Mouse (Mus musculus): Measurements from ENCODE around the gene Tmem59. TPM values are rescaled to one million over a fixed set of nuclear protein-coding genes. Genes with fewer than 3 reads are reported as not detected.

Gene Tmem59
- polyA plus RNA-seq, 2 experiments: 51.3 to 129 TPM

DNA sequence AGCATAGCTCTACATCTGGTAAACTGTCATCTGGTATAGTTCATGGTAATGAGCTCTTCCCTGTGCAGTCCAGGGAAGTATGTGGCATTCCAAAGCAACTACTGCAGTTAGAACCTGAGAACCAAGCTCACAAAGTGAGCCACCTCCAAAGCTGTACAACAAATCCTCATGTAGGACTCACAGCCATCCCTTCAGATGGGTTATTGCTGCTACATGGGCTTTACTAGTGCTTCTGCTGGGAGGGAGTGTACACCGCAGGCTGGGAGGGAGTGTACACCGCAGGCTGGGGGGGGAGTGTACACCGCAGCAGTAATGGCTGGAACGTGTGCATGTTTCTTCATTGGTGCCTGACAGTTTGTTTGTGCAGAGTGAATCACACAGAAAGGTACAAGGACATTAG is 5.0 kb downstream of the Tmem59 start:
- Histone ChIP-seq H3K9me3 (ENCODE audit: control insufficient read depth, low read length) (no peaks in the 10 kb centered on the region), H3K9ac (replicated peaks) (no peak overlapping the region), H3K36me3 (replicated peaks; ENCODE audit: control insufficient read depth, insufficient read depth, low read depth) (peaks cover 21% of the 10 kb centered on the region), H3K4me3 (ENCODE audit: insufficient read depth in 1 of 2, low read depth in 2 of 2, low read length in 2 of 2) (no peak overlapping the region), H3K27me3 (ENCODE audit: control insufficient read depth, insufficient read depth, low read length) (no peaks in the 10 kb centered on the region), H3K4me2 (ENCODE audit: low read depth) (peak overlapping the region; percentile 23; the same call in 1 of the 2 replicates), H3K4me1 (replicated peaks; ENCODE audit: control insufficient read depth in 2 of 2, insufficient read depth in 2 of 2, low read length in 1 of 2) (peaks cover 25 to 28% of the 10 kb centered on the region in 2 experiments), H3K27ac (peak overlapping the region; percentile 26)
- TF ChIP-seq EP300 (IDR thresholded peaks at IDR 0.05; ENCODE audit: low read depth): no peak
- DNase-seq (ENCODE audit: low read depth in 3 of 3, low spot score in 3 of 3): no peak
- no peak for ATAC-seq (ENCODE audit: insufficient read depth)
- 51% methylated on average over 4 of the region's 4 CpGs for WGBS (ENCODE audit: insufficient replicate concordance)

DNA sequence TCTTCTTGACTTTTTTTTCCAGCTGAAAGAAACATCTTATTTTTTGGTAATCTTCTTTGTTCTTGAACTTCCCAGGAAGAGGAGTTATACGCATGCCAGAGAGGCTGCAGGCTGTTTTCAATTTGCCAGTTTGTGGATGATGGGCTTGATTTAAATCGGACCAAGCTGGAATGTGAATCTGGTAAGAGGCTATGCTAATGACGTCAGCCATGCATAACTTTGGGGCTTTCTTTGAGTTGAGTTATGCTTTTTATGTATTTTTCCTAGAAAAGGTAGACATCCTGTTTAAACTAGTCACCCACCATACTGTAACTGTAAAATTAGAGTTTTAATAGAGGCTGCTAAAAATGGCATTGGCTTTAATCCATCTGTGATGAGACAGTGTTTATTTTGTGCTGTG is 7.5 kb downstream of the Tmem59 start:
- no peak overlapping the region for H3K4me3 ChIP-seq (ENCODE audit: insufficient read depth in 1 of 2, low read depth in 2 of 2, low read length in 2 of 2)
- no peaks in the 10 kb centered on the region for H3K9me3 ChIP-seq (ENCODE audit: control insufficient read depth, low read length)
- DNase-seq (ENCODE audit: low read depth in 3 of 3, low spot score in 3 of 3) (no peak), ATAC-seq (ENCODE audit: insufficient read depth) (no peak)
- no peaks in the 10 kb centered on the region for H3K27me3 ChIP-seq (ENCODE audit: control insufficient read depth, insufficient read depth, low read length)
- peaks cover 19 to 21% of the 10 kb centered on the region in 2 experiments for H3K4me1 ChIP-seq (replicated peaks; ENCODE audit: control insufficient read depth in 2 of 2, insufficient read depth in 2 of 2, low read length in 1 of 2)
- no peak overlapping the region for H3K27ac ChIP-seq
- peaks cover 38% of the 10 kb centered on the region for H3K36me3 ChIP-seq (replicated peaks; ENCODE audit: control insufficient read depth, insufficient read depth, low read depth)
- WGBS (ENCODE audit: insufficient replicate concordance): 90% methylated on average over 3 of the region's 3 CpGs
- no peak overlapping the region for H3K4me2 ChIP-seq (ENCODE audit: low read depth)
- H3K9ac ChIP-seq (replicated peaks): no peak overlapping the region
- TF ChIP-seq CTCF (IDR thresholded peaks at IDR 0.05; ENCODE audit: low read depth): no peak
- TF ChIP-seq EP300 (IDR thresholded peaks at IDR 0.05; ENCODE audit: low read depth): no peak

DNA sequence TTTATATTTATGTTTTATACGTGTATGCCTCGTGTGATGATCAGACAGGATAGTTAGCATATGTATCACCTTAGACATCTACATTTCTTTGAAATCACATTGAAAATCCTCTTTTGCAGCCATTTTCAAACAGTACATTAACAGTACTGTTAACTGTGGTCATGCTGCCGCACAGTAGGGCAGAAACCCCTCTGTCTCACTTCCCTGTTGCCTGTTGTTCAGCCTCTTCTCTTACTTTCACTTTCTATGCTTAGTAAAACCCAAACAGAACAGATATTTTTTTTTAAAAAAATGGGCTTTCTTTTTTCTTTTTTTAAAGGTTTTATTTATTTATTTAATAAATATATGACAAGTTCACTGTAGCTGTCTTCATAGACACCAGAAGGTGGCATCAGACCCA is 15.6 kb downstream of the Tmem59 start:
- no peak overlapping the region for H3K27ac ChIP-seq
- H3K9ac ChIP-seq (replicated peaks): no peak overlapping the region
- H3K36me3 ChIP-seq (replicated peaks; ENCODE audit: control insufficient read depth, insufficient read depth, low read depth): peaks cover 61% of the 10 kb centered on the region
- H3K4me2 ChIP-seq (ENCODE audit: low read depth): no peak overlapping the region
- H3K27me3 ChIP-seq (ENCODE audit: control insufficient read depth, insufficient read depth, low read length): no peaks in the 10 kb centered on the region
- 85% methylated on average over 3 of the region's 3 CpGs for WGBS (ENCODE audit: insufficient replicate concordance)
- H3K4me1 ChIP-seq (replicated peaks; ENCODE audit: control insufficient read depth in 2 of 2, insufficient read depth in 2 of 2, low read length in 1 of 2): no peaks in the 10 kb centered on the region
- TF ChIP-seq CTCF (IDR thresholded peaks at IDR 0.05; ENCODE audit: low read depth): no peak
- no peak overlapping the region for H3K4me3 ChIP-seq (ENCODE audit: insufficient read depth in 1 of 2, low read depth in 2 of 2, low read length in 2 of 2)
- ATAC-seq (ENCODE audit: insufficient read depth) (no peak), DNase-seq (ENCODE audit: low read depth in 3 of 3, low spot score in 3 of 3) (no peak)
- no peaks in the 10 kb centered on the region for H3K9me3 ChIP-seq (ENCODE audit: control insufficient read depth, low read length)

DNA sequence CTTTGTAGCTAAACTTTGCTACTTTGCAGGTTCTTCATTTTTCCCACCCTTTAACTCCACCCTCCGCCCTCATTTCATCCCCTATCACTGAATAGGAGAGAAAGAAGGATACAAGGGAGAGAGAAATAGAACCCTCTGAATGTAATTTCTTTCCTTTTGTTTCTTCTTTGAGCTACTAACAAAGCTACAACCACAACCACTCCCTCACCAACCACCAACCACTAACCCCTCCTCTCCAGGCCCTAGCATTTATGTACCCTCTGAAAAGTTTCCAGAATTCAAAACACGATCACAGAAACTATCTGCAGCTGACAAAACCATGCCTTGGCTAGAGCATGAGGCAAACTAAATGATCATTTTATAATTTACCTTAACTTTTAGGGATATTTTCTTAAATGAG is 18.3 kb downstream of the Tmem59 start:
- WGBS (ENCODE audit: insufficient replicate concordance): 86% methylated on average over 2 of the region's 2 CpGs
- no peak for DNase-seq (ENCODE audit: low read depth in 3 of 3, low spot score in 3 of 3)
- no peaks in the 10 kb centered on the region for H3K9me3 ChIP-seq (ENCODE audit: control insufficient read depth, low read length)
- H3K9ac ChIP-seq (replicated peaks): no peak overlapping the region
- no peak overlapping the region for H3K4me2 ChIP-seq (ENCODE audit: low read depth)
- no peak overlapping the region for H3K4me3 ChIP-seq (ENCODE audit: insufficient read depth in 1 of 2, low read depth in 2 of 2, low read length in 2 of 2)
- H3K27me3 ChIP-seq (ENCODE audit: control insufficient read depth, insufficient read depth, low read length): no peaks in the 10 kb centered on the region
- TF ChIP-seq CTCF (IDR thresholded peaks at IDR 0.05; ENCODE audit: low read depth): no peak
- no peak for TF ChIP-seq EP300 (IDR thresholded peaks at IDR 0.05; ENCODE audit: low read depth)
- H3K4me1 ChIP-seq (replicated peaks; ENCODE audit: control insufficient read depth in 2 of 2, insufficient read depth in 2 of 2, low read length in 1 of 2): no peaks in the 10 kb centered on the region
- ATAC-seq (ENCODE audit: insufficient read depth): no peak
- H3K36me3 ChIP-seq (replicated peaks; ENCODE audit: control insufficient read depth, insufficient read depth, low read depth): peaks cover 63% of the 10 kb centered on the region
- no peak overlapping the region for H3K27ac ChIP-seq

DNA sequence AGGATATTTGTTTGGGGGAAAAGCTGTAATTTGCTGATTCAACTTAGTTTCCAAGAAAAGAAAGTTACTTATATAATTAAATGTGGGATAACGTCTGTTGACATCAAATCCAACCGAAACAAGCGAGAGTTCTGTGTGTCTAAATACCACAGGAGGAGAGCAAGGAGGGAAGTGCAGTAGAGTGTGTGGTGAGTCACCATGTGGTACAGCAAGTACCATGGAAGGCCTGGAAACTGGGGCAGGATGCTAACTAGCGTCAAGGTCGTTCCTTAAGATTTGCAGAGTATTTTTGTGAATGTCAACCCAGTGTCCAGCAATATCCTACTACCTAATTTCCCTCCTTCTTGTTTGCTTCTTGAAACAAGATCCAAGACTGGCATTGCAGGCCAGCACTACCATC is 19.9 kb downstream of the Tmem59 start:
- DNase-seq (ENCODE audit: low read depth in 3 of 3, low spot score in 3 of 3): no peak
- no peak overlapping the region for H3K9ac ChIP-seq (replicated peaks)
- no peak overlapping the region for H3K27ac ChIP-seq
- H3K27me3 ChIP-seq (ENCODE audit: control insufficient read depth, insufficient read depth, low read length): no peaks in the 10 kb centered on the region
- no peaks in the 10 kb centered on the region for H3K4me1 ChIP-seq (replicated peaks; ENCODE audit: control insufficient read depth in 2 of 2, insufficient read depth in 2 of 2, low read length in 1 of 2)
- WGBS (ENCODE audit: insufficient replicate concordance): 89% methylated on average over 5 of the region's 5 CpGs
- peaks cover 67% of the 10 kb centered on the region for H3K36me3 ChIP-seq (replicated peaks; ENCODE audit: control insufficient read depth, insufficient read depth, low read depth)
- H3K4me3 ChIP-seq (ENCODE audit: insufficient read depth in 1 of 2, low read depth in 2 of 2, low read length in 2 of 2): no peak overlapping the region
- no peak overlapping the region for H3K4me2 ChIP-seq (ENCODE audit: low read depth)
- no peak for TF ChIP-seq CTCF (IDR thresholded peaks at IDR 0.05; ENCODE audit: low read depth)
- no peak for TF ChIP-seq EP300 (IDR thresholded peaks at IDR 0.05; ENCODE audit: low read depth)
- H3K9me3 ChIP-seq (ENCODE audit: control insufficient read depth, low read length): no peaks in the 10 kb centered on the region
- no peak for ATAC-seq (ENCODE audit: insufficient read depth)
